Mouse (Mus musculus): Measurements from ENCODE around the gene Fgfr2.
"Not testable (repeated sequence)": the region's sequence is repeated elsewhere in the genome, so short reads cannot be mapped to it uniquely, and the experiment has no call there.

Gene Fgfr2

GRCm38 (mm10) chr7:131456714-131457113 lies 1666.4 kb downstream of the Fgfr2 start:
- DNase-seq = no peak

- DNase-seq = no peak
Observed at GRCm38 (mm10) chr7:131437051-131437450, 1686.1 kb downstream of the Fgfr2 start.

- DNase-seq = no peak
Observed at GRCm38 (mm10) chr7:131434276-131434675, 1688.9 kb downstream of the Fgfr2 start.

GRCm38 (mm10) chr7:131432244-131432643 lies 1690.9 kb downstream of the Fgfr2 start:
- DNase-seq = peak; percentile 18

GRCm38 (mm10) chr7:131427331-131427730 lies 1695.8 kb downstream of the Fgfr2 start:
- no peak for DNase-seq

GRCm38 (mm10) chr7:131424912-131425311 lies 1698.2 kb downstream of the Fgfr2 start:
- no peak for DNase-seq

- DNase-seq = no peak
Observed at GRCm38 (mm10) chr7:131417605-131418004, 1705.5 kb downstream of the Fgfr2 start.

GRCm38 (mm10) chr7:131416742-131417141 lies 1706.4 kb downstream of the Fgfr2 start:
- not testable (repeated sequence) for DNase-seq

GRCm38 (mm10) chr7:131411941-131412270 lies 1711.2 kb downstream of the Fgfr2 start:
- DNase-seq = no peak

GRCm38 (mm10) chr7:131411221-131411940 lies 1711.8 kb downstream of the Fgfr2 start:
- peak; percentile 58 for DNase-seq

- DNase-seq = peak; percentile 100
Observed at GRCm38 (mm10) chr7:131410416-131411058, 1712.6 kb downstream of the Fgfr2 start, which contains the start of the genes Ikzf5 and Acadsb. TSS of gene Ikzf5 (minus strand) at chr7:131410521. TSS of gene Acadsb (plus strand) at chr7:131410601.

GRCm38 (mm10) chr7:131409988-131410385 lies 1713.2 kb downstream of the Fgfr2 start:
- DNase-seq = no peak

- DNase-seq = peak; percentile 4
Observed at GRCm38 (mm10) chr7:131409321-131409987, 1713.7 kb downstream of the Fgfr2 start.

GRCm38 (mm10) chr7:131391761-131392160 lies 1731.4 kb downstream of the Fgfr2 start:
- DNase-seq = not testable (repeated sequence)

GRCm38 (mm10) chr7:131371880-131372651 lies 1751.1 kb downstream of the Fgfr2 start:
- DNase-seq = no peak

GRCm38 (mm10) chr7:131371470-131371860 lies 1751.7 kb downstream of the Fgfr2 start:
- no peak for DNase-seq

GRCm38 (mm10) chr7:131370648-131371469 lies 1752.3 kb downstream of the Fgfr2 start, which contains the start of gene Pstk:
TSS of gene Pstk (plus strand) at chr7:131371141.
- peak; percentile 87 for DNase-seq

- no peak for DNase-seq
Observed at GRCm38 (mm10) chr7:131364131-131364530, 1759.0 kb downstream of the Fgfr2 start.

- peak; percentile 95 for DNase-seq
Observed at GRCm38 (mm10) chr7:131362615-131363300, 1760.4 kb downstream of the Fgfr2 start, which contains the start of gene 2310057M21Rik. TSS of gene 2310057M21Rik (minus strand) at chr7:131362759.

GRCm38 (mm10) chr7:131362269-131362614 lies 1760.9 kb downstream of the Fgfr2 start:
- no peak for DNase-seq

GRCm38 (mm10) chr7:131356105-131356504 lies 1767.0 kb downstream of the Fgfr2 start:
- DNase-seq = no peak
